Mouse (Mus musculus): ENCODE results near the gene Dapk1.

- TF ChIP-seq CTCF (IDR thresholded peaks at IDR 0.05; ENCODE audit: low read depth) = no peak
- no peak for TF ChIP-seq EP300 (optimal IDR thresholded peaks at IDR 0.05)
Observed at GRCm38 (mm10) chr13:60650000-60650399, 48.3 kb downstream of the Dapk1 start.

Measured in stomach, postnatal 0 days (tissue).